Mouse (Mus musculus) neural tube, embryonic 12.5 days (tissue): Measurements from ENCODE around the gene Olfr809. TPM values are rescaled to one million over a fixed set of nuclear protein-coding genes. Genes with fewer than 3 reads are reported as not detected.

Experiments
- ATAC-seq: fragments of 200-750 bp; cut with Nextera tagmentation; 2 replicates; pipeline ENCODE4 v1.8.0; 2017; ENCODE audit warnings: low read depth, mild to moderate bottlenecking, moderate TSS enrichment, moderate library complexity; ENCODE audit not compliant: low FRiP score
- H3K27ac ChIP-seq: fragments of 300-500 bp; sonication (generic); 2 replicates; pipeline ENCODE4 v1.5.1; 2016
- H3K27me3 ChIP-seq: fragments of 300-500 bp; sonication (generic); replicated peaks from 2 replicates; pipeline ENCODE4 v1.6.1; 2016; ENCODE audit warnings: mild to moderate bottlenecking
- H3K36me3 ChIP-seq: fragments of 300-500 bp; sonication (generic); 2 replicates; pipeline ENCODE4 v1.6.1; 2016; ENCODE audit warnings: mild to moderate bottlenecking
- H3K4me1 ChIP-seq: fragments of 300-500 bp; sonication (generic); 2 replicates; pipeline ENCODE4 v1.6.1; 2016
- H3K4me2 ChIP-seq: fragments of 300-500 bp; sonication (generic); replicated peaks from 2 replicates; pipeline ENCODE4 v1.6.1; 2016; ENCODE audit warnings: mild to moderate bottlenecking
- H3K4me3 ChIP-seq: fragments of 300-500 bp; sonication (generic); 2 replicates; pipeline ENCODE4 v1.5.1; 2016
- H3K9ac ChIP-seq: fragments of 300-500 bp; sonication (generic); 2 replicates; pipeline ENCODE4 v1.6.1; 2016; ENCODE audit warnings: mild to moderate bottlenecking
- H3K9me3 ChIP-seq: fragments of 300-500 bp; sonication (generic); 2 replicates; pipeline ENCODE4 v1.6.1; 2016; ENCODE audit warnings: mild to moderate bottlenecking
- WGBS: fragments of 180-500 bp; shearing (Covaris S2); methylation state at CpG from one replicate; pipeline ENCODE4 v1.1.7; 2016; 5-methylcytosine and 5-hydroxymethylcytosine counted together
- microRNA-seq: library from miRNA; unstranded; fragments of <30 nt; microRNA quantifications from one replicate; pipeline ENCODE4, GENCODE M21; 2017
- polyA plus RNA-seq: library from polyadenylated mRNA; unstranded; fragments of >200 nt; fragmentation: Nextera tagmentation; extraction: Ambion mirVana; gene quantifications from 2 replicates; pipeline ENCODE4 v1.2.1, GENCODE M21; 2016

Gene Olfr809
- polyA plus RNA-seq = not detected in 2 replicates

- H3K4me2 ChIP-seq = no peak within 1 kb of the TSS
- no peak for ATAC-seq
- no peaks in the 10 kb centered on the region for H3K9me3 ChIP-seq
Measured at GRCm38 (mm10) chr10:129774338-129774737, at the start of gene Olfr809. TSS of gene Olfr809 (plus strand) at chr10:129774638.

DNA sequence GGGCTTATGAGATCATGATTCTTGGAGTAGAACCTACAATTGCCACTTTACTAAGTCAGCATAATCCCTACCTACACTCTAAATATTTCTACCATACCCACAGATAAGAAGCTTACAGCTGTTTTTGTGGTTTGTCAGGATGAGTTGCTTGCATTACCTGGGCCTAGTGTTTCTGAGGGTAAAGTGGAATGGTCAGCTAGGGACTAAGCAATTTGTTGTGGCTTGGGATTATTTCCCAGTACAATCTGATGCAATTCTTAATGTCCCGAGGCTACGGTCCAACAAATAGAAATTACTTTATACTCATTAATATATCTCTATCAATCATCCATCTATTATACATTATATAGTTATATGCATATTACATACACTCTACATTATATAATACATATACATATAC is 45.2 kb upstream of the Olfr809 start, which contains the start of gene Olfr805:
Gene Olfr805, minus strand, starts transcription at position 101 of the 400 bp plus-strand sequence.
- Histone ChIP-seq H3K9ac (no peak within 1 kb of the TSS), H3K4me2 (no peak within 1 kb of the TSS), H3K27me3 (no peaks in the 10 kb centered on the region), H3K9me3 (no peaks in the 10 kb centered on the region), H3K27ac (no peak within 1 kb of the TSS), H3K4me3 (no peak within 1 kb of the TSS), H3K4me1 (no peaks in the 10 kb centered on the region), H3K36me3 (no peaks in the 10 kb centered on the region)
- WGBS = 92% methylated on average over 2 of the region's 2 CpGs
- ATAC-seq = no peak

More at GRCm38 (mm10) chr10:129774338-129774737, at the start of gene Olfr809:
- Histone ChIP-seq H3K4me1 (no peaks in the 10 kb centered on the region), H3K9ac (no peak within 1 kb of the TSS), H3K36me3 (no peaks in the 10 kb centered on the region), H3K4me3 (no peak within 1 kb of the TSS), H3K27ac (no peak within 1 kb of the TSS), H3K27me3 (no peaks in the 10 kb centered on the region)

- no peak for ATAC-seq
- H3K4me2 ChIP-seq = no peak within 1 kb of the TSS
- no peak within 1 kb of the TSS for H3K4me3 ChIP-seq
- H3K9ac ChIP-seq = no peak within 1 kb of the TSS
- H3K27ac ChIP-seq = no peak within 1 kb of the TSS
- H3K9me3 ChIP-seq = no peaks in the 10 kb centered on the region
- H3K4me1 ChIP-seq = no peaks in the 10 kb centered on the region
- no peaks in the 10 kb centered on the region for H3K27me3 ChIP-seq
- no peaks in the 10 kb centered on the region for H3K36me3 ChIP-seq
Measured at GRCm38 (mm10) chr10:129741821-129742220, 32.6 kb upstream of the Olfr809 start, which contains the start of gene Olfr806. TSS of gene Olfr806 (minus strand) at chr10:129741921.

DNA sequence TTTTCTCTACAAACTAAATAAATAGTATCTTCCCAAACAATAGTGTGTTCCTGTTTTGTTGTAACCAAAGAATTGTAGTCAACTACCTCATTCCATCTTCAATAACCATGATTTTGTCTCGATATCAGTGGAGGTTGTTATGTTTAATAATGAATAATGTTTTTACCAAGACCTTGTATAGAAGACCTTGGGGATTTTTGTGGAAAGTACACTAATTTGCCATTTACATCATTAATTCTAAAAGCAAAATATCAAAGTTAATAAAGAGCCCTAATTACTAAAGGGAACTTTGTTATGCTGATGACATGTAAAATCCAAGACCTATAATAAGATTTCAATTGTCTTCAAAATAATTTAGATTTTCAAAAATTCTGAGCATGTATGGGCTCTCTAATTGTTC is 16.7 kb upstream of the Olfr809 start, which contains the start of gene Olfr807:
Gene Olfr807, minus strand, starts transcription at position 101 of the 400 bp plus-strand sequence.
- no peak for ATAC-seq
- Histone ChIP-seq H3K4me1 (no peaks in the 10 kb centered on the region), H3K9me3 (no peaks in the 10 kb centered on the region), H3K36me3 (no peaks in the 10 kb centered on the region), H3K4me2 (no peak within 1 kb of the TSS), H3K4me3 (no peak within 1 kb of the TSS), H3K27ac (no peak within 1 kb of the TSS), H3K27me3 (no peaks in the 10 kb centered on the region), H3K9ac (no peak within 1 kb of the TSS)
- 86% methylated on average over 1 of the region's 1 CpGs for WGBS

DNA sequence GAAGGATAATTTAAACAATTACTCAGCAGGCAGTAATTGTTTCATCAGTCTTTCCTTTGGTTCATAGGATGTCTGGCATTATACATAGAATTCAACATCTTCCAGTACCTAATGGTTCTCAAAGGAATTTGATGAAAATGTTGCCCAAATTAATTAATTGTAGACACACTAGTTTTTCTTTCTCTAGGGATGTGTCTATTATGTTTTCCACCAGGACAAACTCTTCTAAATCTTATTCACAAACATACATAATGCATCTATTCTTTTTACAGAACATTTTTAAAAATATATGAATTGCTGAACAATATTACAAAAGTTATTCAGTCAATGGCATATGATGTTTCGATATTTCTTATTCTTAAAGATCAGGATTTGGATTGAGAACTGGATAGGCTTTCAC is 9.3 kb upstream of the Olfr809 start, which contains the start of gene Olfr808:
Gene Olfr808, plus strand, starts transcription at position 301 of the 400 bp plus-strand sequence.
- Histone ChIP-seq H3K36me3 (no peaks in the 10 kb centered on the region), H3K27ac (no peak within 1 kb of the TSS), H3K4me2 (no peak within 1 kb of the TSS), H3K9me3 (no peaks in the 10 kb centered on the region), H3K9ac (no peak within 1 kb of the TSS), H3K27me3 (no peaks in the 10 kb centered on the region), H3K4me3 (no peak within 1 kb of the TSS), H3K4me1 (no peaks in the 10 kb centered on the region)
- ATAC-seq = no peak
- WGBS = 90% methylated on average over 1 of the region's 1 CpGs

- no peak overlapping the region for H3K4me3 ChIP-seq
- no peak overlapping the region for H3K4me2 ChIP-seq
- H3K9ac ChIP-seq = no peak overlapping the region
- ATAC-seq = no peak
- H3K36me3 ChIP-seq = no peaks in the 10 kb centered on the region
- no peaks in the 10 kb centered on the region for H3K9me3 ChIP-seq
- no peaks in the 10 kb centered on the region for H3K27me3 ChIP-seq
- no peaks in the 10 kb centered on the region for H3K4me1 ChIP-seq
- no peak overlapping the region for H3K27ac ChIP-seq
Measured at GRCm38 (mm10) chr10:129778123-129778522, 3.7 kb downstream of the Olfr809 start.

- no peak for ATAC-seq
- Histone ChIP-seq H3K4me2 (no peak within 1 kb of the TSS), H3K4me3 (no peak within 1 kb of the TSS), H3K27me3 (no peaks in the 10 kb centered on the region), H3K4me1 (no peaks in the 10 kb centered on the region), H3K9me3 (no peaks in the 10 kb centered on the region), H3K36me3 (no peaks in the 10 kb centered on the region), H3K27ac (no peak within 1 kb of the TSS), H3K9ac (no peak within 1 kb of the TSS)
Measured at GRCm38 (mm10) chr10:129794817-129795216, 20.4 kb downstream of the Olfr809 start, which contains the start of gene Olfr810. TSS of gene Olfr810 (minus strand) at chr10:129794917.

GRCm38 (mm10) chr10:129804296-129804695 is 29.9 kb downstream of the Olfr809 start, which contains the start of gene Olfr811:
TSS of gene Olfr811 (minus strand) at chr10:129804396.
- Histone ChIP-seq H3K27ac (no peak within 1 kb of the TSS), H3K9ac (no peak within 1 kb of the TSS), H3K4me2 (no peak within 1 kb of the TSS), H3K4me1 (no peaks in the 10 kb centered on the region), H3K4me3 (no peak within 1 kb of the TSS), H3K27me3 (no peaks in the 10 kb centered on the region), H3K36me3 (no peaks in the 10 kb centered on the region), H3K9me3 (no peaks in the 10 kb centered on the region)
- ATAC-seq = no peak
- WGBS = 88% methylated on average over 4 of the region's 4 CpGs

Small RNA genes within 50 kb of the gene (microRNA-seq; reads per million reads assigned to microRNA genes)
- not detected for gene Gm24485

Other genes with a start within 250 kb of the Olfr809 start
- not detected in 2 replicates for gene Olfr792, start 235.5 kb upstream of the Olfr809 start, polyA plus RNA-seq
- gene Olfr794, start 207.0 kb upstream of the Olfr809 start, polyA plus RNA-seq = not detected in 2 replicates
- not detected in 2 replicates for gene Olfr796, start 162.1 kb upstream of the Olfr809 start, polyA plus RNA-seq
- not detected in 2 replicates for gene Olfr798, start 146.7 kb upstream of the Olfr809 start, polyA plus RNA-seq
- gene Olfr799, start 137.2 kb upstream of the Olfr809 start, polyA plus RNA-seq = not detected in 2 replicates
- not detected in 2 replicates for gene Olfr800, start 116.9 kb upstream of the Olfr809 start, polyA plus RNA-seq
- gene Olfr801, start 100.8 kb upstream of the Olfr809 start, polyA plus RNA-seq = not detected in 2 replicates
- not detected in 2 replicates for gene Olfr802, start 86.5 kb upstream of the Olfr809 start, polyA plus RNA-seq
- not detected in 2 replicates for gene Olfr803, start 80.4 kb upstream of the Olfr809 start, polyA plus RNA-seq
- gene Olfr804, start 71.4 kb upstream of the Olfr809 start, polyA plus RNA-seq = not detected in 2 replicates
- not detected in 2 replicates for gene Olfr805, start 45.3 kb upstream of the Olfr809 start, polyA plus RNA-seq
- not detected in 2 replicates for gene Olfr806, start 32.7 kb upstream of the Olfr809 start, polyA plus RNA-seq
- gene Olfr807, start 16.8 kb upstream of the Olfr809 start, polyA plus RNA-seq = not detected in 2 replicates
- not detected in 2 replicates for gene Olfr808, start 9.2 kb upstream of the Olfr809 start, polyA plus RNA-seq
- gene Olfr810, start 20.3 kb downstream of the Olfr809 start, polyA plus RNA-seq = not detected in 2 replicates
- gene Olfr811, start 29.8 kb downstream of the Olfr809 start, polyA plus RNA-seq = not detected in 2 replicates
- not detected in 2 replicates for gene Olfr812, start 71.5 kb downstream of the Olfr809 start, polyA plus RNA-seq
- gene Olfr813, start 80.7 kb downstream of the Olfr809 start, polyA plus RNA-seq = not detected in 2 replicates
- not detected in 2 replicates for gene Olfr814, start 105.2 kb downstream of the Olfr809 start, polyA plus RNA-seq
- not detected in 2 replicates for gene Olfr815, start 131.2 kb downstream of the Olfr809 start, polyA plus RNA-seq
- gene Olfr816, start 141.0 kb downstream of the Olfr809 start, polyA plus RNA-seq = not detected in 2 replicates
- gene Olfr818, start 174.5 kb downstream of the Olfr809 start, polyA plus RNA-seq = not detected in 2 replicates
- not detected in 2 replicates for gene Olfr819, start 192.6 kb downstream of the Olfr809 start, polyA plus RNA-seq
- gene Olfr247, start 201.5 kb downstream of the Olfr809 start, polyA plus RNA-seq = not detected in 2 replicates
- not detected in 2 replicates for gene Gm10310, start 210.4 kb downstream of the Olfr809 start, polyA plus RNA-seq
- not detected in 2 replicates for gene Olfr820, start 238.0 kb downstream of the Olfr809 start, polyA plus RNA-seq